Mouse (Mus musculus) stomach, postnatal 0 days (tissue): ENCODE measurements around the gene Unc13b. TPM values are rescaled to one million over a fixed set of nuclear protein-coding genes. Genes with fewer than 3 reads are reported as not detected.
A peak's percentile ranks its signal among the peaks of the same experiment; 100 is the strongest.

ENCODE experiments used
- ATAC-seq: fragments of 200-750 bp; cut with Nextera tagmentation; 2 replicates; pipeline ENCODE4 v1.8.0; 2017; ENCODE audit not compliant: low FRiP score, low TSS enrichment
- DNase-seq: peaks from one replicate; pipeline ENCODE4 v3.0.0-alpha.2; 2016; ENCODE audit warnings: low spot score
- H3K27ac ChIP-seq: fragments of 300-500 bp; sonication (generic); replicated peaks from 2 replicates; pipeline ENCODE4 v1.5.1; 2014; ENCODE audit warnings: mild to moderate bottlenecking, control low read depth
- H3K27me3 ChIP-seq: fragments of 300-500 bp; sonication (generic); 2 replicates; pipeline ENCODE4 v1.6.1; 2014; ENCODE audit warnings: low read length; ENCODE audit not compliant: control insufficient read depth, insufficient read depth
- H3K36me3 ChIP-seq: fragments of 300-500 bp; sonication (generic); 2 replicates; pipeline ENCODE4 v1.6.1; 2014; ENCODE audit warnings: low read length, mixed read lengths; ENCODE audit not compliant: control insufficient read depth, insufficient read depth
- H3K4me1 ChIP-seq: fragments of 300-500 bp; sonication (generic); replicated peaks from 2 replicates; pipeline ENCODE4 v1.6.1; 2014; ENCODE audit warnings: antibody characterized with exemption; ENCODE audit not compliant: control insufficient read depth, insufficient read depth
- H3K4me2 ChIP-seq: fragments of 300-500 bp; sonication (generic); replicated peaks from 2 replicates; pipeline ENCODE4 v1.6.1; 2014; ENCODE audit warnings: low read depth, mild to moderate bottlenecking, control low read depth, moderate library complexity
- H3K4me3 ChIP-seq: fragments of 300-500 bp; sonication (generic); 2 replicates; pipeline ENCODE4 v1.5.1; 2014; ENCODE audit warnings: low read depth, low read length, control low read depth
- H3K9ac ChIP-seq: fragments of 300-500 bp; sonication (generic); 2 replicates; pipeline ENCODE4 v1.6.1; 2014; ENCODE audit warnings: mild to moderate bottlenecking, low read length, control low read depth, mixed read lengths
- H3K9me3 ChIP-seq: fragments of 300-500 bp; sonication (generic); 2 replicates; pipeline ENCODE4 v1.6.1; 2016; ENCODE audit warnings: low read length; ENCODE audit not compliant: control insufficient read depth
- CTCF ChIP-seq: IDR thresholded peaks from 2 replicates; pipeline ENCODE4 v1.5.1; 2016; ENCODE audit warnings: antibody characterized with exemption, low read depth, mild to moderate bottlenecking, moderate library complexity
- EP300 ChIP-seq: optimal IDR thresholded peaks from 2 replicates; pipeline ENCODE3; 2016; ENCODE audit warnings: antibody characterized with exemption
- WGBS: fragments of 180-500 bp; shearing (Covaris S2); extraction: QIAGEN DNeasy Blood & Tissue Kit; methylation state at CpG from one replicate; pipeline ENCODE4 v1.1.7; 2014; 5-methylcytosine and 5-hydroxymethylcytosine counted together
- polyA plus RNA-seq: library from polyadenylated mRNA; unstranded; fragments of >200 nt; fragmentation: Nextera tagmentation; extraction: Ambion mirVana; gene quantifications from 2 replicates; pipeline ENCODE4 v1.2.1, GENCODE M21; 2015

The Unc13b gene
- polyA plus RNA-seq, 1 experiment from 2014 or later: 3.2 TPM

GRCm38 (mm10) chr4:43039609-43040008 is 19.1 kb upstream of the Unc13b start:
- TF ChIP-seq EP300 (no peak), CTCF (no peak)
- H3K9me3 ChIP-seq: no peaks in the 10 kb centered on the region
- H3K36me3 ChIP-seq: peaks cover 4% of the 10 kb centered on the region; the same call in 1 of the 2 replicates
- peak overlapping the region; percentile 96 for H3K27ac ChIP-seq
- peak; percentile 0; the same call in 1 of the 2 replicates for ATAC-seq
- H3K9ac ChIP-seq: peak overlapping the region; percentile 83
- no peak for DNase-seq
- H3K27me3 ChIP-seq: no peaks in the 10 kb centered on the region
- no peaks in the 10 kb centered on the region for H3K4me1 ChIP-seq
- H3K4me2 ChIP-seq: peak overlapping the region; percentile 95
- peak overlapping the region; percentile 74 for H3K4me3 ChIP-seq
- WGBS: under 1% methylated on average over 11 of the region's 11 CpGs

DNA sequence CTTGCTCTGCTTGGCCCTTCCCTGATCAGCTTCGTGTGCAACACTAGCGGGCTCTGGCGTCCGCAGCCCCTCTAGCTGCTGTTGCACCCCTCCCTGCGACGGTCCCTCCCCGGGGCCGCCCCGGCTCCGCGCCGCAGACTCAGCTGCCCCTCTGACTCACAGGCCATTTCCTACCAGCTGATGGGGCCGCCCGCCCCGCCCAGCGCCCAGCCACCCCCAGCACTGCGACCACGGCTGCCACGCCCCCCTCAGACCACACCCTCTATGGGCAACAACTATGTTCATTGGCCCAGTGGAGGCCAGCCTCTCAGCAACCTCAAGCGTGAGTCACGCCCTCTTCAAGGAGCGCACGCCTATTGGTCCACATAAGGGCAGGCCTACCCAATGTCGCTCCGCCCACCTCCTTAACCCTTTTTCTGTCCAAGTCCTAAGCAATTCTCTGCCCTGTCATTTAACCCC is 18.6 kb upstream of the Unc13b start:
- DNase-seq (peak; percentile 97), ATAC-seq (peak; percentile 97)
- no peaks in the 10 kb centered on the region for H3K27me3 ChIP-seq
- no peaks in the 10 kb centered on the region for H3K4me1 ChIP-seq
- peak overlapping the region; percentile 74 for H3K4me3 ChIP-seq
- TF ChIP-seq EP300 (no peak), CTCF (peak; percentile 33)
- H3K9ac ChIP-seq: peak overlapping the region; percentile 83
- peak overlapping the region; percentile 95 for H3K4me2 ChIP-seq
- H3K36me3 ChIP-seq: peaks cover 4% of the 10 kb centered on the region; the same call in 1 of the 2 replicates
- H3K27ac ChIP-seq: peak overlapping the region; percentile 96
- no peaks in the 10 kb centered on the region for H3K9me3 ChIP-seq
- WGBS: under 1% methylated on average over 25 of the region's 25 CpGs

- no peak for TF ChIP-seq EP300
- TF ChIP-seq CTCF: no peak
- WGBS: 47% methylated on average over 9 of the region's 9 CpGs
- DNase-seq (no peak), ATAC-seq (no peak)
- peak overlapping the region; percentile 46 for H3K27ac ChIP-seq
- H3K4me3 ChIP-seq: no peak overlapping the region
- no peaks in the 10 kb centered on the region for H3K4me1 ChIP-seq
- no peaks in the 10 kb centered on the region for H3K27me3 ChIP-seq
- H3K9me3 ChIP-seq: no peaks in the 10 kb centered on the region
- no peak overlapping the region for H3K4me2 ChIP-seq
- H3K36me3 ChIP-seq: peaks cover 1% of the 10 kb centered on the region; the same call in 1 of the 2 replicates
- no peak overlapping the region for H3K9ac ChIP-seq
These were observed 17.7 kb upstream of the Unc13b start for GRCm38 (mm10) chr4:43040881-43041547.

- H3K4me3 ChIP-seq: no peak overlapping the region
- whole genome bisulfite sequencing: 11% methylated on average over 7 of the region's 7 CpGs
- H3K27me3 ChIP-seq: no peaks in the 10 kb centered on the region
- H3K9me3 ChIP-seq: no peaks in the 10 kb centered on the region
- H3K4me2 ChIP-seq: peak overlapping the region; percentile 86
- TF ChIP-seq CTCF: no peak
- TF ChIP-seq EP300: no peak
- ATAC-seq (peak; percentile 6; the same call in 1 of the 2 replicates), DNase-seq (peak; percentile 79)
- no peaks in the 10 kb centered on the region for H3K4me1 ChIP-seq
- H3K9ac ChIP-seq: 0 out of 2 replicates have a peak overlapping the region, but pooled peaks have one; percentile 14
- no peaks in the 10 kb centered on the region for H3K36me3 ChIP-seq
- peak overlapping the region; percentile 87 for H3K27ac ChIP-seq
These were observed 15.0 kb upstream of the Unc13b start for GRCm38 (mm10) chr4:43043644-43044357.

GRCm38 (mm10) chr4:43044673-43045072 is 14.1 kb upstream of the Unc13b start:
- Histone ChIP-seq H3K27ac (peak overlapping the region; percentile 87), H3K36me3 (no peaks in the 10 kb centered on the region), H3K27me3 (no peaks in the 10 kb centered on the region), H3K4me3 (peak overlapping the region; percentile 55), H3K9ac (peak overlapping the region; percentile 41), H3K9me3 (no peaks in the 10 kb centered on the region), H3K4me1 (no peaks in the 10 kb centered on the region), H3K4me2 (peak overlapping the region; percentile 86)
- TF ChIP-seq EP300: no peak
- no peak for TF ChIP-seq CTCF
- 18% methylated on average over 4 of the region's 4 CpGs for WGBS
- ATAC-seq (no peak), DNase-seq (peak; percentile 65)

DNA sequence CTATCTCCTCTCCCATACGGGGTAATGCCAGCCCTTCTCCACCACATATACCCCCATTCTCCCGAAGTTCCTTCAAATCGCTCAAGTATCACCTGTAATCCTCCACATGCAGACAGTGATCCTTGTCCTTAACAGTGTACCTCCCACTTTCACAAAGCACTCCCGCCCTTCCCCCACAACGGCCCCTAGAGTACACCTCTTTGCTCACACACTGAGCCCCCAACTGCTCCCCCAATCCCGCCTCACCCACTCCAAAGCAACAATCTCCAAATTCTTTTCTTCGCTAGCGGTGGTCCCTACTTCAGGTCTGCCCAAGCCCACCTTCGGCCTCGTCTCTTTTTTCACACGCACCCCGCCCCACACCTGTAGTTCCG is 13.5 kb upstream of the Unc13b start:
- 3% methylated on average over 13 of the region's 13 CpGs for WGBS
- H3K4me2 ChIP-seq: peak overlapping the region; percentile 86
- no peaks in the 10 kb centered on the region for H3K36me3 ChIP-seq
- no peak for TF ChIP-seq CTCF
- TF ChIP-seq EP300: no peak
- ATAC-seq (0 out of 2 replicates have a peak, but pooled peaks have one; percentile 0), DNase-seq (no peak)
- H3K27ac ChIP-seq: peak overlapping the region; percentile 87
- H3K4me3 ChIP-seq: peak overlapping the region; percentile 55
- H3K9ac ChIP-seq: peak overlapping the region; percentile 52; the same call in 1 of the 2 replicates
- H3K9me3 ChIP-seq: no peaks in the 10 kb centered on the region
- H3K4me1 ChIP-seq: no peaks in the 10 kb centered on the region
- H3K27me3 ChIP-seq: no peaks in the 10 kb centered on the region
